Mouse (Mus musculus): ENCODE data around the gene Aqp6. TPM values are rescaled to one million over a fixed set of nuclear protein-coding genes. Genes with fewer than 3 reads are reported as not detected.
A peak's percentile ranks its signal among the peaks of the same experiment; 100 is the strongest.

Gene Aqp6
- total RNA-seq, 2 experiments from 2014 or later, result 0.44 to 0.48 TPM

DNA sequence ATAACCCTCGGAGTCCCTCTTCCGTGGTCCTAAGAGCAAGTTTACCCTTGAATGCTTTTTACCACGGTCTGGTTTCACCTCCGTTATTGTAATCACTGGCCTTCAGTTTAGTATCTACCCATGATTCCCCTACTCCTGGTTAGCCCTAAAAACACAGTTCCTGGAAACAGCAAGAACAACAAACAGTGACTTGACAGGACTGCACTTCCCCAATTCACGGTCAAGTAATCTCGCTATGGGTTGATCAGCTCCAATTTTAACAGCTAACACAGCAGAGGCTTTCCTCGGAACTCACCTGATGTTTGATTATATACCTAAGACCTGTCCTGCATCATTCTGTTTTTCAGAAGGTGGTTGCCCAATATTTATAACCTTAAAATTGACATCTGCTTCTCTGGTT, 33.5 kb downstream of the Aqp6 start:
- intact Hi-C loops (cut with DNase I), result no loop called here
- DNase-seq (ENCODE audit: low spot score in 2 of 2), result no peak

DNA sequence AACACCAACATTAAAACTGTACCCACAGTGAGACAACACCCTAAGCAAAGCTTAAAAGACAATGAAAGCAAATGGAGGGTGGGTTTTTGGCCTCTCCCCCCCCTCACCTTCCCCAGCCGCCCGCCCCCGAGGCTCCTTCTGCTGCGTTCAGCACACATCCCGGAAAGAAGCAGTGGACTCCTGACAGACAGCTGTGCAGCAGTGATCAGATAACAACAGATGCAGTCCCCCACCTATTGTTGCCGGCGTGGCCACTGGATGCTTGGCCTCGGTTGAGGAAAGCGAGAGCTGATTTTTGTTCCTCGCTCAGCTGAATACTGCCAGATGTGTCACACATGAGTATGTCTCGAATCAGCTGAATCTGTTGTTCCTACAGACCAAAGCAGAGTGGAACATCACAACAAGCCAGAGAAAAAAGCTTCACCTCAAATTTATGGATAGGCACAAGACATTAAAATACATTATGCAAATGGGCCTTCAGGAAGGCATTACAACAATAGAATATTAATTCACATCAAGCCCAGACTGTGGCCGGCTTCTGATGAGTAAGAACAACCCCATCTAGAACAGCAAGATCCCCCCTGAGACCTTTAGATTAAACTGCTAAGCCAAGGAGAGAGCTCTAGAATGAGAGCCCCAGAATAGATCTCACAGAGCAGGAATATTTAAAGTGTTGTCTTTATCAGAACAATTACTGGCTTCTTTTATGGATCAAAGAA, 36.4 kb downstream of the Aqp6 start:
- DNase-seq (ENCODE audit: low spot score in 2 of 2), result no peak
- intact Hi-C loops (cut with DNase I), result no loop called here

DNA sequence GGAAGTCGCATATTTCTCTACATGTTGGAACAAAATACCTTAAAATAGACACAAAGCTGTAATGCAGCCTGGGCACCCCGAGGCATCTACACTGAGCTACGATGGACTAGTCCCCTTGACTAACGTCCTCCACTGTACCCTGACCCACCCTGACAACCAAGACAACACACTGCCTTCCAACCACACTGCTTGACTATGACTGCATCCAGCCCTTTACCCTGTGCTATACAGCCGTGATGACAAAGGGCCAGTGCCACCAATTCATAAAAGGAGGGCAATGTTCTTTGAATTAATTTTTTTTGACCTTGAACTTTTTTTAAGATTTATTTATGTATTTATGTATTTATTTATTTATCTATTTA, 36.9 kb downstream of the Aqp6 start:
- intact Hi-C loops (cut with DNase I), result no loop called here
- no peak for DNase-seq (ENCODE audit: low spot score in 2 of 2)

DNA sequence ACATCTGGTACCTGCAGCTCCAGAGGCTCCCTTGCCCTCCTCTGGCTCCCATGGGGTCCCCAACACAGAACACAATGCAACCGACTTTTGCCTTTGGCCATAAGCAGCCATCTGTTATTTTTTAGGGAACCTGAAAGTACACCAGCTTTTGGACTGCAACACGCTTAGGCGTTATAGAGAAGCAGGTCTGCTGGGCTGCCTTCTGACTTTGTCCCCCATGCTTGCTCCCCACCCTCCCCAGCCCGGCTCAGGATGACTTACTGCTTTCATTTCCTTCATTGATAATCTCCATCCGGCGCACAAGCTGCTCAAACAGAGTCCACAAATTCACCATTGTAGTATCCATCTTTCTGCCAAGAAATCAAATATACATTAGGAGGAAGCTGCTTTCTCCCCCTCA, 41.4 kb downstream of the Aqp6 start:
- intact Hi-C loops (cut with DNase I), result no loop called here
- no peak for DNase-seq (ENCODE audit: low spot score in 2 of 2)

DNA sequence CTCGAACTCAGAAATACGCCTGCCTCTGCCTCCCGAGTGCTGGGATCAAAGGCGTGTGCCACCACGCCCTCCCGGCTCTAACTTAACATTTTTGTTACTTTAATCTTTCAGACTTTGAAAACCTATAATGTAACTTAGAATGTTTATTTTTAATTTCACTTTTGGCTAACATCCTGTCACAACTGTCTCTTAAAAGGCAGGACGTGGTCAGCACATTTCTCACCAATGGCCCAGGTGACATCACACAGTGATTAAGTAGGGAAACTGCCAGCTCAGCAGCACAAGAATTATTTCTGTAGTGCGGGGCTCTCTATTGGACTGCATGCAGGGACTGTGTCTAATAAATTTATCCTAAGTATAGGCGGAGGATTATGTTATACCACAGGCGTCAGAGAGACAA, 42.6 kb downstream of the Aqp6 start:
- intact Hi-C loops (cut with DNase I), result no loop called here
- DNase-seq (ENCODE audit: low spot score in 2 of 2), result no peak

DNA sequence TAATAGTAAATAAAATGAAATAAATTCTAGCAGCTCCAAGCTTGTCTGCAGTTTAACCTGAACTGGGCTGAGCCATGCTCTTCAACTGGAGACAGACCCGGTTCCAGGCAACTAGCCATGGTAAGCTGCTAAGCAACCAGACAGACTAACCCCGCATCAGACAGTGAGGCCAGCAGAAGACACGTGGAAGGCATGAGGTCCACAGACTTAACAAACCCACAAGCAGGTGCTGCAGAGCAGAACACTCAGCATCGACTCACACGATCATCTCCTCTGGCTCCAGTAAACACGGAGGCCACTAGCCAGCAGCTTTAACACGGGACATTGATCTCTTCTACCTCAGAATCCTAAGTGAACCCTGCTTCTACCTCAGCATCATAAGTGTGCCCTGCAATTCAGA, 43.6 kb downstream of the Aqp6 start:
- intact Hi-C loops (cut with DNase I), result no loop called here
- peak in 1 of 2 experiments; percentile 75 for DNase-seq (ENCODE audit: low spot score in 2 of 2)

DNA sequence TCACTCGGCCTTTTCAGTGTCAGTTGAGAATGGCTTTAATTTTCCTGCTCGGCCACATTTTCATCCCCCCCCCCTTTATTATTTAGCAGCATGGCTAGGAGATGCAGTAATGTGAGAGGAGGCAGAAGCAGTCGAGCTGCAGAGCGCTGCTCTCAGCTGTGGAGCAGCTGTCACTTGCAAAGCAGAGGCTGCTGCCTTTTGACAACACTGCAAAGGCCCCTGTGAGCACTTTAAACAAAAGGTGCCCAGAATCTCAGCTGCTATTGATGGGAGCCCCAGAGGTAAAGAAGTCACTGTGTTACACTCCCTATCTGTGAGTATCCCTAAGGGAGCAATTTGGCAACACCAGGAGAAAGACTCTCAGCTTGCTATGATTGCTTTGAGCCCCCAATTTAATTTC, 47.1 kb downstream of the Aqp6 start:
- intact Hi-C loops (cut with DNase I), result no loop called here
- DNase-seq (ENCODE audit: low spot score in 2 of 2), result no peak

DNA sequence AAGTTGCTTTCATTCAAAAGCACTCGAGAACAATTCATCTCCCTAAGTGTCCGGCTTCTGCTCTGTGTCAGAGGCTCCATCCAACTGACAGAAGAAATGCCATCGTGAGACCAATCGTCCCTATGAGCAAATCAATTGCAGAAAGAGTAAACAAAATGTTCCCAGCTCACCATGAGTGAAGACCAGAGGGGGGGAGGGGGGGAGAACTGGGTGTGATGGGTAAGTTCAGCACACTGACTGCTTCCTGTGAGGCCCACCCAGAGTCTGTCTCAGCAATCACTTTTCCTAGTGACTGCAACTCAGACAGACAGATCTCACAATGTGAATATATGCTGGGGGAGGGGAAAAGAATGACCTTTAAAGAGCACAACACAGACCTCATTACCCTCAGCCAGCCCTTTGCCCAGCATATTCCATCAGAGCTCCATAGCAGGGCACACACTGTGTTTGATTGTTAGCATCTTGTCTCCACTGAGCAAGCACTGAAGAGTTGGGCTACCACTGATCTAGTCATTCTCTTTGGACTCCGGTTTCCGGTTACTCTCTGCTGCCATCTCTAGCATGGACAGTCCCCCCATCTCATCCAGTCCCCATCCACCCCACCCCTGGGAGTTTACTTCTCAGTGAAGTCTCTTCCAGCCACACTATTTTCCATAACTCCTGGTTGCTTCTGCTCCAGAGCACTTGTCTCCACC, 48.0 kb downstream of the Aqp6 start:
- no peak for DNase-seq (ENCODE audit: low spot score in 2 of 2)
- intact Hi-C loops (cut with DNase I), result no loop called here

DNA sequence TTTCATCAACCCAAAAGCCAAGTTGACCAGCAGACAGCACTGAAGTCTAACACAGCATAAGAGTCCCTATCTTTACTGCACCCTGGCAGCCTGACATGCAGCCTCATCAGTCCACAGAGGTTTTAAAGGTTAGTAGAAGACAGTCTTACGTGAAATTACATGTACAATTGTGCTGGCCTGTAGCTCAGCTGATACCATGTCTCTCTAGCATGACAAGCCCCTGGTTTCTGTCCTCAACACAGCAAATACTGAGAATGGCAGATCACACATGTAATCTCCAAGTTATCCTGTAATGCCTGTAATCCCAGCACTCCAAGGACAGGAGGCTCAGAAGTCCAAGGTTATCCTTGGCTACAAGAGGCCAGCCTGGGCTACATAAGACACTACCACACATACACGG, 49.1 kb downstream of the Aqp6 start:
- intact Hi-C loops (cut with DNase I), result no loop called here
- no peak for DNase-seq (ENCODE audit: low spot score in 2 of 2)

DNA sequence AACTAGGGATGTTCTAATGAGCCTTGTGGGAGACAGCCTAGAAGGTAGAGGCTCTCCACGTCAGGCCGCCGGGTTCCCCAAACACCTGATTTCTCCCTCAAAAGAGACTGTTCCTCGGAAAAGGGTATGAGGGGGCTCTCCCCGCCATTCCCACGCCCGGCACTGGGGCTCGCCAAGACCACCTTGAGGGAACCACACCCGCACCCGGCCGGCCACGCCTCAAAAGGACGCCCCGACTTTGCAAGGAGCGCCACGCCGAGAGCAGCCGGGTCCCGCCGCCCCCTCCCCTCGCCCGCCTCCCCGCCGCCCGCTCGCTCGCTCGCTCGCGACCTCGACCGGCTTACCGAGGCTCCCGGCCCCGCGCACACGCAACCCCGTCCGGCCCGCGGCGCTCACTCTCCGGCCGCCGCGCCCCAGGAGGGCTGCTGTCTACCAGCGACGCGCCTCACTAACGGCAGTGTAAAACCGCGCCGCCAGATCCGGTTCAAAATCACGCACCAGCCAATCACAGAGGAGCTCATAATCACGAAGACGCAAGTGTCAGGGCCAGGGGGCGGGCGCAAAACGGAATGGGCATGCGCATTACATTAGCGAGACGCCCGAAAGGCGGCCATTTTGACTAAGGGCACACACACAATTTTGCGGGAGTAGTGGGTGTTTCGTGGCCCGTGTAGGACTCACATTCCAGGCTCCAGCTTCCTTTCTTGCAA, 50.1 kb downstream of the Aqp6 start, which contains the start of gene Racgap1:
Gene Racgap1, minus strand, starts transcription at position 494 of the 710 bp plus-strand sequence.
- DNase-seq (ENCODE audit: low spot score in 2 of 2), result peak; percentile 98 to 99
- intact Hi-C loops (cut with DNase I), result no loop called here

DNA sequence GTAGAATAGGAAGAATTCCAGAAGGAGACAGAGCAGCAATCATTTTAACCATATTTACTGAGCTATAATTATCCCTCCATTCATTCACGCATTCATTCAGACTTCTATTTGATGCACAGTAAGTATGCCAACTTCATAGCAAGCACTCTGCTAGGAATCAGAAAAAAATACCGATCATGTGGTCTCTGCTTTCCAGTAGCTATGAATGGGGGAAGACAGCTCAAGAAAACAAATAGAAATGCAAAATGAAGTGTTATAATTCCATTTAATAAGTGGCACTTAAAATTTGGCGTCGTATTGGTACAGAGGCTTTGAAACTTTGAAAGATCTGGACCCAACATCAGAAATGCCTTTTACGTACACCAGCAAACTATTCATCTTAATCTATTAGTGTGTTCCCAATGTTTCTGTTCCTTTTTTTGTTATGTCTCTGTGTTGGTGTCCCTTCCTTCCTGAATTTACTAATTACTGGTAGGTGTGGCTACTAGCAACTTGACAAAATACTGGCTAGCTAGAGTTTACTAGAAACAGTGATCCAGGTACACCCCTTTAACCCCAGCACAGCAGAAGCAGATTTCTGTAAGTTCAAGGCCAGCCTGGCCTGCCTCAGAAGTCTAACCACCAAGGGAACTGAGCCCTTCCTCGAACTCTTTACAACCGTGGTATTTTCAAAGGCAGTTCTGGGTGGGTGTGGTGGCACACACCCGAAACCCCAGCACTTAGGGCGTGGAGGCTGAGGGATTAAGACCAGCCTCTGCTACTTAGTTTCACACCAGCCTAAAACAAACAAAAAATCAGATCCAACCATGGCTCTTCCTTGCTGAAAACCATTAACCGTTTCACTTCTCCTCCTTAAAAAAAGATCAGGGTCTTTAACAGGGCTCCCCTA, 51.0 kb downstream of the Aqp6 start:
- no peak for DNase-seq (ENCODE audit: low spot score in 2 of 2)
- intact Hi-C loops (cut with DNase I), result no loop called here

DNA sequence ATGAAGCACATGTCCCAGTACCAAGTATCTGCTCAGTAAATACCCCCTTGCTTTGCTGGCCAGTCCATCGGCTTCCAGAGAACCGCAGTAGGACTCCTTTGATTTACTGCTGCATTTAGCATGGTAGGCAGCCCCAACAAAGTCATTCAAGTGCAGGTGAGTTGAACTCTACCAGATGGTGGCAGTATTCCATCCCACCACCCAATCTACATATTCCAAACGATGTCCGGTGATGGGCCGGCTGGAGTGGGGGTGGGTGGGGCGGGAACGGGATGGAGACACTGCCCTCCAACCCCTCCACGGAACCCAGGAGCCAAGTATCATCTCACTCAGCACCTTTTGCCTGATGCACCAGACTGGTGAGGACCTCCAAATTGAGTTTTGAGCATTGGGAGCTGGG, 52.1 kb downstream of the Aqp6 start:
- intact Hi-C loops (cut with DNase I), result no loop called here
- DNase-seq (ENCODE audit: low spot score in 2 of 2), result no peak

DNA sequence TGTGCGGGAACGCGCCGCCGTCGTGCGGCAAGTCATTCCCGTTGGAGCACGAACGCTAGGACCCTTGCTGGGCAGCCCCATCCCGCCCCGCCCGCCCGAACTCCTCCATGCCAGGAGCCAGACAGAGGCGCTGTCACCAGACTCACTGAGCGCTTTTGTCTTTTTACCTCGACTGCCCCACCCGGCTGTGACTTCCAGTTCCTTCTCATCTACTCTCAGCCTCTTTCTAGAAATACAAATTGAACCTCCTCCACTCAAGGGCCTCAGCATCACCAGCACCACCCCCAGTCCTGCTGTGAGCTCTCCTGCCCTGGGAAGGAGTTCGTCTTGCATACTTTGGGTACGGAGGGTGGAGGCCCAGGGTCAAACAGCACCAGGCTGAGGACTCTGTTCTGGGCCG, 52.7 kb downstream of the Aqp6 start:
- DNase-seq (ENCODE audit: low spot score in 2 of 2), result no peak
- intact Hi-C loops (cut with DNase I), result no loop called here

Other genes with a start within 250 kb of the Aqp6 start
- 10 to 100 TPM; 11.3 to 13.4 TPM for gene Fmnl3, start 230.9 kb upstream of the Aqp6 start, total RNA-seq (2021)
- gene Tmbim6, start 208.5 kb upstream of the Aqp6 start, total RNA-seq (2021), result 100 to 1,000 TPM; 330 to 349 TPM
- gene Nckap5l, start 143.7 kb upstream of the Aqp6 start, total RNA-seq (2021), result 10 to 100 TPM; 27.6 to 35.6 TPM
- 1 to 10 TPM; 4.7 to 4.8 TPM for gene Bcdin3d, start 126.7 kb upstream of the Aqp6 start, total RNA-seq (2021)
- gene Faim2, start 73.2 kb upstream of the Aqp6 start, total RNA-seq (2021), result 100 to 1,000 TPM; 220 to 261 TPM
- under 1 TPM in 1 of 2 experiments, not detected in 1; 0.33 TPM for gene Aqp2, start 22.3 kb upstream of the Aqp6 start, total RNA-seq (2021)
- gene Aqp5, start 10.6 kb upstream of the Aqp6 start, total RNA-seq (2021), result 1 to 10 TPM in 1 of 2 experiments, under 1 TPM in 1; 0.93 to 1.4 TPM
- gene Racgap1, start 50.3 kb downstream of the Aqp6 start, total RNA-seq (2021), result 1 to 10 TPM; 9.2 to 10.0 TPM
- 10 to 100 TPM; 83.1 to 91.8 TPM for gene Asic1, start 69.0 kb downstream of the Aqp6 start, total RNA-seq (2021)
- gene Smarcd1, start 100.7 kb downstream of the Aqp6 start, total RNA-seq (2021), result 100 to 1,000 TPM; 142 to 143 TPM
- 1 to 10 TPM; 5.6 to 8.1 TPM for gene Gm17349, start 104.1 kb downstream of the Aqp6 start, total RNA-seq (2021)
- gene Gpd1, start 116.1 kb downstream of the Aqp6 start, total RNA-seq (2021), result 10 to 100 TPM; 34.1 to 35.5 TPM
- gene Cox14, start 124.2 kb downstream of the Aqp6 start, total RNA-seq (2021), result 100 to 1,000 TPM; 129 to 131 TPM
- 10 to 100 TPM; 38.9 to 39.6 TPM for gene Cers5, start 171.5 kb downstream of the Aqp6 start, total RNA-seq (2021)

Data from left cerebral cortex, postnatal 14 days (tissue).